Mouse (Mus musculus) spleen, postnatal 4 days (tissue): ENCODE results near the gene Phactr1.

Experiments
- DNase-seq, 2 experiments: peaks; one replicate each; pipeline ENCODE4 v3.0.0; 2022; ENCODE audit warnings: low spot score in 2 of 2

Phactr1 gene

GRCm38 (mm10) chr13:43124683-43125074, 444.3 kb downstream of the Phactr1 start:
- no peak for DNase-seq

- DNase-seq = no peak
Observed at GRCm38 (mm10) chr13:43130161-43130560, 449.7 kb downstream of the Phactr1 start.

GRCm38 (mm10) chr13:43131741-43132191, 451.3 kb downstream of the Phactr1 start:
- DNase-seq = no peak

- DNase-seq = no peak
Observed at GRCm38 (mm10) chr13:43132859-43133258, 452.4 kb downstream of the Phactr1 start.

- no peak for DNase-seq
Observed at GRCm38 (mm10) chr13:43133400-43133799, 453.0 kb downstream of the Phactr1 start.

- DNase-seq = no peak
Observed at GRCm38 (mm10) chr13:43134468-43134867, 454.0 kb downstream of the Phactr1 start.

- no peak for DNase-seq
Observed at GRCm38 (mm10) chr13:43144720-43145418, 464.4 kb downstream of the Phactr1 start.

GRCm38 (mm10) chr13:43146515-43147258, 466.3 kb downstream of the Phactr1 start:
- DNase-seq = no peak

GRCm38 (mm10) chr13:43148692-43149091, 468.3 kb downstream of the Phactr1 start:
- DNase-seq = no peak

- DNase-seq = no peak
Observed at GRCm38 (mm10) chr13:43149661-43150060, 469.2 kb downstream of the Phactr1 start.

GRCm38 (mm10) chr13:43152005-43152520, 471.6 kb downstream of the Phactr1 start:
- no peak for DNase-seq

- DNase-seq = no peak
Observed at GRCm38 (mm10) chr13:43157370-43157769, 476.9 kb downstream of the Phactr1 start.

GRCm38 (mm10) chr13:43158281-43158680, 477.9 kb downstream of the Phactr1 start:
- DNase-seq = no peak

GRCm38 (mm10) chr13:43159429-43159828, 479.0 kb downstream of the Phactr1 start:
- no peak for DNase-seq

GRCm38 (mm10) chr13:43167721-43168120, 487.3 kb downstream of the Phactr1 start:
- no peak for DNase-seq

- DNase-seq = peak; percentile 98 to 100
Observed at GRCm38 (mm10) chr13:43171020-43171710, 490.7 kb downstream of the Phactr1 start, which contains the start of gene Tbc1d7. Tbc1d7 (minus strand) TSS chr13:43171501.

GRCm38 (mm10) chr13:43172036-43172713, 491.8 kb downstream of the Phactr1 start:
- DNase-seq = peak in 1 of 2 experiments; percentile 32

GRCm38 (mm10) chr13:43173262-43173661, 492.8 kb downstream of the Phactr1 start:
- peak; percentile 74 to 88 for DNase-seq

GRCm38 (mm10) chr13:43176676-43177075, 496.3 kb downstream of the Phactr1 start:
- no peak for DNase-seq

GRCm38 (mm10) chr13:43177317-43177716, 496.9 kb downstream of the Phactr1 start:
- no peak for DNase-seq

GRCm38 (mm10) chr13:43181104-43181503, 500.7 kb downstream of the Phactr1 start:
- DNase-seq = peak in 1 of 2 experiments; percentile 46
